Mouse (Mus musculus) kidney, adult 2 months (tissue): ENCODE data around the gene Stk11ip.

Source experiments
- CTCF ChIP-seq: fragments of 200-500 bp; conservative IDR thresholded peaks from 2 replicates; pipeline ENCODE4 v1.5.1; 2011; ENCODE audit warnings: low read depth, mild to moderate bottlenecking, control low read depth, low read length, moderate library complexity, mixed read lengths; ENCODE audit not compliant: insufficient read depth, insufficient read length
- POLR2A ChIP-seq: fragments of 200-500 bp; IDR thresholded peaks from one replicate; pipeline ENCODE4 v1.6.1; 2011; ENCODE audit warnings: low read depth, low read length, control low read depth

- no peak for TF ChIP-seq POLR2A
- TF ChIP-seq CTCF, result no peak
Observed at GRCm38 (mm10) chr1:75511437-75512210, 9.7 kb upstream of the Stk11ip start.
